Mouse (Mus musculus) left cerebral cortex, postnatal 4 days (tissue): Measurements from ENCODE around the gene Ston1. TPM values are rescaled to one million over a fixed set of nuclear protein-coding genes. Genes with fewer than 3 reads are reported as not detected.

ENCODE experiments used
- DNase-seq: peaks from one replicate; pipeline ENCODE4 v3.0.0-alpha.2; 2022
- intact Hi-C: fragments of 180-260 bp; cut with DNase I; formaldehyde crosslinking; loops from one replicate; pipeline ENCODE4 v1.15.1; 2025
- total RNA-seq, 2 experiments: library from RNA; stranded (reverse); gene quantifications; 2 replicates each; pipeline ENCODE4 v1.2.3; 2021

Gene Ston1
- total RNA-seq, 2 experiments from 2014 or later = 9.1 to 11.1 TPM

- DNase-seq = peak; percentile 60
- intact Hi-C loops = no loop called here
Measured at GRCm38 (mm10) chr17:88666076-88666475, 68.6 kb downstream of the Ston1 start.

- intact Hi-C loops = no loop called here
- peak; percentile 73 for DNase-seq
Measured at GRCm38 (mm10) chr17:88668452-88668851, 71.0 kb downstream of the Ston1 start, which contains the start of gene Gtf2a1l. Gene Gtf2a1l, plus strand, starts transcription at chr17:88668660.

GRCm38 (mm10) chr17:88669921-88670320 lies 72.4 kb downstream of the Ston1 start:
- DNase-seq = no peak
- intact Hi-C loops = no loop called here

- intact Hi-C loops = no loop called here
- no peak for DNase-seq
Measured at GRCm38 (mm10) chr17:88670800-88671199, 73.3 kb downstream of the Ston1 start.

- no peak for DNase-seq
- intact Hi-C loops = no loop called here
Measured at GRCm38 (mm10) chr17:88675310-88676309, 78.1 kb downstream of the Ston1 start.

GRCm38 (mm10) chr17:88688226-88688625 lies 90.7 kb downstream of the Ston1 start:
- DNase-seq = peak; percentile 23
- intact Hi-C loops = no loop called here

GRCm38 (mm10) chr17:88696656-88697333 lies 99.3 kb downstream of the Ston1 start:
- intact Hi-C loops = no loop called here
- DNase-seq = no peak

- intact Hi-C loops = no loop called here
- DNase-seq = no peak
Measured at GRCm38 (mm10) chr17:88700901-88701300, 103.4 kb downstream of the Ston1 start.

GRCm38 (mm10) chr17:88702345-88702744 lies 104.9 kb downstream of the Ston1 start:
- intact Hi-C loops = no loop called here
- no peak for DNase-seq

- no peak for DNase-seq
- intact Hi-C loops = no loop called here
Measured at GRCm38 (mm10) chr17:88703112-88703511, 105.6 kb downstream of the Ston1 start.

- no peak for DNase-seq
- intact Hi-C loops = no loop called here
Measured at GRCm38 (mm10) chr17:88706231-88706649, 108.8 kb downstream of the Ston1 start.

Other genes with a start within 250 kb of the Ston1 start
- 10 to 100 TPM; 13.7 to 14.6 TPM for gene Foxn2, start 157.0 kb upstream of the Ston1 start, total RNA-seq
- gene Ppp1r21, start 67.6 kb upstream of the Ston1 start, total RNA-seq = 10 to 100 TPM; 71.4 to 71.6 TPM
- gene Gtf2a1l, start 71.0 kb downstream of the Ston1 start, total RNA-seq = under 1 TPM in 1 of 2 experiments, not detected in 1; 0.38 TPM
- under 1 TPM; 0.46 to 0.93 TPM for gene Lhcgr, start 194.3 kb downstream of the Ston1 start, total RNA-seq